Mouse (Mus musculus) gonadal fat pad, adult 2 months (tissue): ENCODE measurements around the gene AL731706.1. TPM values are rescaled to one million over a fixed set of nuclear protein-coding genes. Genes with fewer than 3 reads are reported as not detected.
A peak's percentile ranks its signal among the peaks of the same experiment; 100 is the strongest.
"Not testable (repeated sequence)": the region's sequence is repeated elsewhere in the genome, so short reads cannot be mapped to it uniquely, and the experiment has no call there.

Experiments used
- DNase-seq: peaks from one replicate; pipeline ENCODE4 v3.0.0-alpha.2; 2012; ENCODE audit warnings: low read depth
- polyA plus RNA-seq: library from polyadenylated mRNA; depleted of rRNA; stranded (reverse); fragments of >200 nt; gene quantifications from 2 replicates; pipeline ENCODE4 v1.2.3, GENCODE M21; 2012; rRNA removed

The AL731706.1 gene
- polyA plus RNA-seq, result 10.4 and 16.0 TPM in 2 replicates

GRCm38 (mm10) chr2:136891068-136891950 lies at the start of gene AL731706.1, which contains the start of the genes Slx4ip and Mkks:
TSS of gene AL731706.1 (minus strand) at chr2:136891389.
TSS of gene Slx4ip (plus strand) at chr2:136891218.
TSS of gene Mkks (minus strand) at chr2:136891389.
- DNase-seq, result peak; percentile 96

GRCm38 (mm10) chr2:136938249-136938648 lies 47.1 kb upstream of the AL731706.1 start:
- DNase-seq, result no peak

- no peak for DNase-seq
Observed at GRCm38 (mm10) chr2:136936391-136937288, 45.5 kb upstream of the AL731706.1 start.

GRCm38 (mm10) chr2:136921003-136921408 lies 29.8 kb upstream of the AL731706.1 start:
- no peak for DNase-seq

GRCm38 (mm10) chr2:136920257-136920993 lies 29.2 kb upstream of the AL731706.1 start:
- no peak for DNase-seq

GRCm38 (mm10) chr2:136919433-136919832 lies 28.2 kb upstream of the AL731706.1 start:
- no peak for DNase-seq

GRCm38 (mm10) chr2:136914334-136914902 lies 23.2 kb upstream of the AL731706.1 start:
- DNase-seq, result no peak

- DNase-seq, result no peak
Observed at GRCm38 (mm10) chr2:136913021-136913420, 21.8 kb upstream of the AL731706.1 start.

- DNase-seq, result no peak
Observed at GRCm38 (mm10) chr2:136911958-136912411, 20.8 kb upstream of the AL731706.1 start.

- no peak for DNase-seq
Observed at GRCm38 (mm10) chr2:136909298-136909697, 18.1 kb upstream of the AL731706.1 start.

GRCm38 (mm10) chr2:136908596-136908995 lies 17.4 kb upstream of the AL731706.1 start:
- DNase-seq, result no peak

- DNase-seq, result no peak
Observed at GRCm38 (mm10) chr2:136896131-136896530, 4.9 kb upstream of the AL731706.1 start.

- DNase-seq, result no peak
Observed at GRCm38 (mm10) chr2:136894494-136894893, 3.3 kb upstream of the AL731706.1 start.

GRCm38 (mm10) chr2:136891951-136892371 lies 772 bp upstream of the AL731706.1 start:
- peak; percentile 85 for DNase-seq

GRCm38 (mm10) chr2:136890716-136891067 lies 497 bp downstream of the AL731706.1 start:
- DNase-seq, result not testable (repeated sequence)

- DNase-seq, result no peak
Observed at GRCm38 (mm10) chr2:136886846-136887245, 4.3 kb downstream of the AL731706.1 start.

- no peak for DNase-seq
Observed at GRCm38 (mm10) chr2:136885579-136885978, 5.6 kb downstream of the AL731706.1 start, which contains the start of gene AL731706.2. TSS of gene AL731706.2 (minus strand) at chr2:136885679.

GRCm38 (mm10) chr2:136854543-136855388 lies 36.4 kb downstream of the AL731706.1 start:
- no peak for DNase-seq

- no peak for DNase-seq
Observed at GRCm38 (mm10) chr2:136850366-136850765, 40.8 kb downstream of the AL731706.1 start.

GRCm38 (mm10) chr2:136837994-136838393 lies 53.2 kb downstream of the AL731706.1 start:
- no peak for DNase-seq
